Mouse (Mus musculus) NIH3T3 (cell line): ENCODE measurements around the gene Morn3.
A peak's percentile ranks its signal among the peaks of the same experiment; 100 is the strongest.
"Not testable (repeated sequence)": the region's sequence is repeated elsewhere in the genome, so short reads cannot be mapped to it uniquely, and the experiment has no call there.

ENCODE experiments used
- DNase-seq: peaks from one replicate; pipeline ENCODE4 v3.0.0-alpha.2; 2012; ENCODE audit warnings: low read depth

Morn3 gene

GRCm38 (mm10) chr5:123046916-123047315, at the start of gene Morn3:
TSS of gene Morn3 (minus strand) at chr5:123047016.
- no peak for DNase-seq

DNA sequence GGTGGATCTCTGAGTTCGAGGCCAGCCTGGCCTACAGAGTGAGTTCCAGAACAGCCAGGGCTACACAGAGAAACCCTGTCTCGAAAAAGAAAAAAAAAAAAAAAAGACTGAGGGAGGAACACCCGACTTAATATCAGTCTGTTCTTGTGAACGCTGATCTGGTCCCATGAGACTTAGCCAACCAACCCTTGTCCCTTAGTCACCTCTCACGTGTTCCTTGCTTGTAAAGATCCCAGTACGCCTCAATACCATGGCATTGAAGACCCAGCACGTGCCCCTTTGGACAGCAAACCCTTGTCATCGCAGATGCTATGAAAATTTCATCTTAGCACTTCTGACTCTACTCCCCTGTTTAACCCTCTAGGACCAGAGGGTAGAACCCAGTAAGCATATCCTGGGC, 49.5 kb upstream of the Morn3 start:
- no peak for DNase-seq

GRCm38 (mm10) chr5:123094238-123094991, 47.6 kb upstream of the Morn3 start:
- no peak for DNase-seq

- DNase-seq: no peak
Measured at GRCm38 (mm10) chr5:123093077-123093633, 46.3 kb upstream of the Morn3 start.

DNA sequence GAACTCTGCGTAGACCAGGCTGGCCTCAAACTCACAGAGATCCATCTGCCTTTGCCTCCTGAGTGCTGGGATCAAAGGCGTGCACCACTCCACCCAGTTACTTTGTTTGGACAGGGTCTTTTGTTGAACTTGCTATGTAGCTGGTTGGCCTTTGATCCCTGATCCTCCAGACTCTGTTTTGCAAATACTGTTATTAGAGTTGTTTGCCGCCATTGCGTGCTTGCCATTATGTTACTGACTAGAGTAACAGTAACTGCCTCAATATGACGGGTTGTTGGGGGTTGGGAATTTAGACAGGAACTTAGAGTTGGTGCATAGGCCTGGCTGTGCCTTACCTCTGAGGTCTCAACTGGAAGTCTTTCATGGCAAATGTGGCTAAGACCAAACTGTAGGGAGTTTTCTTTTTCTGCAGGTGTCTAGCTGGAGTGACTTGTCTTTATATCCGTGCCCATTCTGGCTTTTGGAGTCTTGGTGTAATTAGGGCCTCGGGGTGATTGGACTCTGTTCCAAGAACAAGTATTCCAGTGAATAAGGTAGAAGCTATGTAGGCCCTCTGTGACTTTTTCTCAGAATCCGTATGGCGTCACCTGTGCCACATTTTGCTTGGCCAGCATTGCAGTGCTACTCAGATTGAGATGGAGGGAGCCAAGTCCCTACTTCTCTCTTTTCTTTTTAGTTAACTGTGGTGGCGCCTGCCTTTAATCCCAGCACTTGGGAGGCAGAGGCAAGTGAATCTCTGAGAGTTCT, 43.9 kb upstream of the Morn3 start:
- no peak for DNase-seq

GRCm38 (mm10) chr5:123088784-123089183, 42.0 kb upstream of the Morn3 start:
- no peak for DNase-seq

GRCm38 (mm10) chr5:123086501-123086900, 39.7 kb upstream of the Morn3 start:
- no peak for DNase-seq

- DNase-seq: no peak
Measured at GRCm38 (mm10) chr5:123083340-123084050, 36.7 kb upstream of the Morn3 start.

GRCm38 (mm10) chr5:123080510-123080909, 33.7 kb upstream of the Morn3 start:
- no peak for DNase-seq

- DNase-seq: no peak
Measured at GRCm38 (mm10) chr5:123080041-123080440, 33.2 kb upstream of the Morn3 start.

DNA sequence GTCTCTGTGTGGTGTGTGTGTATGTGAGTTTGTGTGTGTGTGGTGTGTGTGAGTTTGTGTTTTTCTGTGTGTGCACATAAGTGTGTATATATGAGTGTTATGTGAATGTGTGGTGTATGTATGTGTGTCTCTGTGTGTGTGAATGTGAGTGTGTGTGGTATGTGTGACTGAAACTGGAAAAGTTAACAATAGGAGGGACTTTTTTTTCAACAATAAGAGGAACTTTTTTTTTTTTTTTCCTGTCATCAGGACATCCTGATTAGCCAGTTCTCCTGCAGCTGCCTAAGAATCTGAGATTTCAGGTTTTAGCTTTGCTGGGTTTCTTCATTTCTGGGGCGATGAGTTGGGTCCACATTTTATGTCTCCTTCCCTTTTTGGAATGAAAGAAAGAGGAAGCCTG, 32.8 kb upstream of the Morn3 start:
- no peak for DNase-seq

GRCm38 (mm10) chr5:123076419-123077281, 29.8 kb upstream of the Morn3 start:
- DNase-seq: peak; percentile 22

GRCm38 (mm10) chr5:123075576-123076418, 29.0 kb upstream of the Morn3 start:
- DNase-seq: peak; percentile 95

- no peak for DNase-seq
Measured at GRCm38 (mm10) chr5:123068714-123069113, 21.9 kb upstream of the Morn3 start.

DNA sequence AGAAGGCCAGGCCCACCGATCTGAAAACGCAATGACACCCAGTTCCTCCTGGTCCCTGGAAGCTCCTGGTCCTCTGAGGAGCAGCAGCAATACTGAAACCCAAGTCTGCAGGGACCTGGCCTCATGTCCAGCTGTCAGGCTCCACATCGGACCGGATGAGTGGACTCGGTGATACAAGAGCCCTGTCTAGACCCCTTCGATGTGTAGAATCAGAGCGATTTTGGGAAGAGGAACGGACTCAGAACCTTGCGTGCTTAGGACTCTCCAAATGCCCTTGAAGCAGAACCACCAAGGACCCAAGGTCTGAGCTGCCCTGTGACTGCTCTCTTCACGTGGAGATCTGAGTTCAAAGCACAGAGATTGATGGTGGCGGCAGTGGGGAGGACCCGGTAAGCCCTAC, 21.3 kb upstream of the Morn3 start, which contains the start of gene Tmem120b:
Gene Tmem120b, plus strand, starts transcription at position 301 of the 400 bp plus-strand sequence.
- no peak for DNase-seq

GRCm38 (mm10) chr5:123067395-123067995, 20.7 kb upstream of the Morn3 start:
- DNase-seq: peak; percentile 68

GRCm38 (mm10) chr5:123064207-123064606, 17.4 kb upstream of the Morn3 start:
- DNase-seq: peak; percentile 92

DNA sequence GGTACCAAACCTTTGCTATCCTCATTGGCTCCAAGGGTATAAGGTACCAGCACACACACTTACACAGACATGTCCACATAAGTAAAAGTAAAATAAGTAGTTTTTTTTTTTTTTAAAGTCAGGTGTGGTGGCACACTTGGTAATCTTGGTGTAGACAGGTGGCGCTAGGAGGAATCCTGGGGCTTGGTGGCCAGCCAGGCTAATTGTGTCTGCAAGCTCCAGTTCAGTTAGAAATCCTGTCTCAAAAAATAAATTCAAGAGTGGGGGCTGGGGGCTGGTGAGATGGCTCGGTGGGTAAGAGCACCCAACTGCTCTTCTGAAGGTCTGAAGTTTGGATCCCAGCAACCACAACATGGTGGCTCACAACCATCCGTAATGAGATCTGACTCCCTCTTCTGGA, 16.3 kb upstream of the Morn3 start:
- DNase-seq: no peak

DNA sequence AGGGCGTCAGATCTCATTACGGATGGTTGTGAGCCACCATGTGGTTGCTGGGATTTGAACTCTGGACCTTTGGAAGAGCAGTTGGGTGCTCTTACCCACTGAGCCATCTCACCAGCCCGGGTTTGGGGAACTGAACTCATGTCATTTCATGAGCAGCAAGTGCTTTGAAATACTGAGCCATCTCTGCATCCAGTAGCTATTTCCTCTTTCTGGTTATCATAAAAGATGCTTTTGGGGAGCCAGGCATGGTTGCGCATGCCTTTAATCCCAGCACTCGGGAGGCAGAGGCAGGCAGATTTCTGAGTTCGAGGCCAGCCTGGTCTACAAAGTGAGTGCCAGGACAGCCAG, 14.6 kb upstream of the Morn3 start:
- DNase-seq: not testable (repeated sequence)
